Mouse (Mus musculus): ENCODE measurements around the gene Ube2c. TPM values are rescaled to one million over a fixed set of nuclear protein-coding genes. Genes with fewer than 3 reads are reported as not detected.
A peak's percentile ranks its signal among the peaks of the same experiment; 100 is the strongest.

Gene Ube2c
- polyA plus RNA-seq, 1 experiment: 121 TPM

GRCm38 (mm10) chr2:164785481-164786387, 16.0 kb downstream of the Ube2c start, which contains the start of gene Snx21:
TSS of gene Snx21 (plus strand) at chr2:164785823.
- TF ChIP-seq FLI1 (IDR thresholded peaks at IDR 0.05; ENCODE audit: low read length) (no peak), GATA1 (IDR thresholded peaks at IDR 0.05; ENCODE audit: borderline replicate concordance, low read length) (no peak)
- Histone ChIP-seq H3K36me3 (replicated peaks; ENCODE audit: low read length) (peaks cover 24% of the 10 kb centered on the region), H3K4me3 (replicated peaks) (peak within 1 kb of the TSS; percentile 93), H3K27me3 (replicated peaks) (peaks cover 13% of the 10 kb centered on the region), H3K9me3 (no peaks in the 10 kb centered on the region), H3K4me1 (peaks cover 49% of the 10 kb centered on the region)

DNA sequence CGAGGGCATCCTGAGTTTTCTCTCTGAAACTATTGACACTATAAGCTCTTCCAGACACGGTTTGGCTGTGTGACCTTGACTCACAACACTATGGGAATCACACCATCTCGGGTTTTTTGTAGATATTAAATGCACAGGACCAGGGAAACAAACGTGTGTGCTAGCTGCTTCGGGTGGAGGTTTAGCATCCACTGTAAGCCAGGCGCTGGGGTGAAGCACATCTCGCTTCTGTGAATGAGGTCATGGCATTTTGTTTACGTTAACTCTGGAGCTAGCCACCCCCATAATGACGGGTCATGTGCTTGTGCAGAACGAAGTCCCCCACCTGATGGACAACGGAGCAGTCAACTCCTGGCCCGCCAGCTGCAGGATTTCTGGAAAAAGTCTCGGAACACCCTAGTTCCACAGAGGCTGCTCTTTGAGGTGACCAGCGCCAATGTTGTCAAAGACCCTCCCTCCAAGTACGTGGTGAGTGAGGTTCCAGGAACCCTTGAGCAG, 16.7 kb downstream of the Ube2c start:
- peak overlapping the region; percentile 93 for H3K4me3 ChIP-seq (replicated peaks)
- peaks cover 12% of the 10 kb centered on the region for H3K27me3 ChIP-seq (replicated peaks)
- H3K36me3 ChIP-seq (replicated peaks; ENCODE audit: low read length): peaks cover 31% of the 10 kb centered on the region
- H3K4me1 ChIP-seq: peaks cover 49% of the 10 kb centered on the region
- H3K9me3 ChIP-seq: no peaks in the 10 kb centered on the region
- no peak for TF ChIP-seq GATA1 (IDR thresholded peaks at IDR 0.05; ENCODE audit: borderline replicate concordance, low read length)

- peaks cover 46% of the 10 kb centered on the region for H3K4me1 ChIP-seq
Measured at GRCm38 (mm10) chr2:164787032-164787431, 17.3 kb downstream of the Ube2c start.

GRCm38 (mm10) chr2:164787779-164788178, 18.1 kb downstream of the Ube2c start:
- Histone ChIP-seq H3K4me1 (peaks cover 38% of the 10 kb centered on the region), H3K36me3 (replicated peaks; ENCODE audit: low read length) (peaks cover 44% of the 10 kb centered on the region), H3K27me3 (replicated peaks) (peaks cover 3% of the 10 kb centered on the region), H3K4me3 (replicated peaks) (no peak overlapping the region), H3K9me3 (no peaks in the 10 kb centered on the region)
- TF ChIP-seq GATA1 (IDR thresholded peaks at IDR 0.05; ENCODE audit: borderline replicate concordance, low read length) (no peak), FLI1 (IDR thresholded peaks at IDR 0.05; ENCODE audit: low read length) (no peak)

More at GRCm38 (mm10) chr2:164787032-164787431, 17.3 kb downstream of the Ube2c start:
- no peak for TF ChIP-seq GATA1 (IDR thresholded peaks at IDR 0.05; ENCODE audit: borderline replicate concordance, low read length)
- no peak for TF ChIP-seq FLI1 (IDR thresholded peaks at IDR 0.05; ENCODE audit: low read length)
- Histone ChIP-seq H3K36me3 (replicated peaks; ENCODE audit: low read length) (peaks cover 37% of the 10 kb centered on the region), H3K4me3 (replicated peaks) (no peak overlapping the region), H3K27me3 (replicated peaks) (peaks cover 8% of the 10 kb centered on the region), H3K9me3 (no peaks in the 10 kb centered on the region)

DNA sequence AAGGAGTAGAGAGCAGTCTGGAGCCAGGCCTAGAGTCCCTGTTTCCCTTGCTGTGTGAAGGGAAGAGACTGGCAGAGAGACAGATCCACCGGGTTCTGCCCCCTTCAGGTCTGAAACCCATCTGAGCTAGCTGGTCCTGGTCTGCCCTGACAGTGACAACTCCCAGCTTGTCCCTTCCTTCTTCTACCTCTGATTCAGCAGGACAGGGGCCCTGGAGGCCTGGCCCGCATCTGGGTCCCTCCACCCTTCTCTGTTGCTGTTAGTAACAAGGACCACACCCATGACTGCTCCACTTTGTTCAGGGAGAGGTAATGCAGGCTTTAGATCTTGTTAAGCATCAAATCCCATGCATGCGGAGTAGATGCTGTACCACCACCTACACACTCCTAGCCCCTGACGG, 18.7 kb downstream of the Ube2c start:
- no peaks in the 10 kb centered on the region for H3K9me3 ChIP-seq
- H3K4me3 ChIP-seq (replicated peaks): no peak overlapping the region
- peaks cover 34% of the 10 kb centered on the region for H3K4me1 ChIP-seq
- TF ChIP-seq GATA1 (IDR thresholded peaks at IDR 0.05; ENCODE audit: borderline replicate concordance, low read length) (no peak), FLI1 (IDR thresholded peaks at IDR 0.05; ENCODE audit: low read length) (no peak)
- no peaks in the 10 kb centered on the region for H3K27me3 ChIP-seq (replicated peaks)
- H3K36me3 ChIP-seq (replicated peaks; ENCODE audit: low read length): peaks cover 51% of the 10 kb centered on the region

- Histone ChIP-seq H3K36me3 (replicated peaks; ENCODE audit: low read length) (peaks cover 69% of the 10 kb centered on the region), H3K4me1 (peaks cover 35% of the 10 kb centered on the region), H3K9me3 (no peaks in the 10 kb centered on the region), H3K27me3 (replicated peaks) (no peaks in the 10 kb centered on the region), H3K4me3 (replicated peaks) (no peak overlapping the region)
- TF ChIP-seq GATA1 (IDR thresholded peaks at IDR 0.05; ENCODE audit: borderline replicate concordance, low read length): no peak
- TF ChIP-seq FLI1 (IDR thresholded peaks at IDR 0.05; ENCODE audit: low read length): no peak
Measured at GRCm38 (mm10) chr2:164790451-164790850, 20.8 kb downstream of the Ube2c start.

- Histone ChIP-seq H3K4me3 (replicated peaks) (no peak overlapping the region), H3K36me3 (replicated peaks; ENCODE audit: low read length) (peaks cover 83% of the 10 kb centered on the region), H3K9me3 (no peaks in the 10 kb centered on the region), H3K27me3 (replicated peaks) (no peaks in the 10 kb centered on the region), H3K4me1 (peaks cover 23% of the 10 kb centered on the region)
- TF ChIP-seq GATA1 (IDR thresholded peaks at IDR 0.05; ENCODE audit: borderline replicate concordance, low read length) (no peak), FLI1 (IDR thresholded peaks at IDR 0.05; ENCODE audit: low read length) (no peak)
Measured at GRCm38 (mm10) chr2:164791841-164792261, 22.2 kb downstream of the Ube2c start.

GRCm38 (mm10) chr2:164792400-164793190, 22.9 kb downstream of the Ube2c start:
- no peak overlapping the region for H3K4me3 ChIP-seq (replicated peaks)
- H3K27me3 ChIP-seq (replicated peaks): no peaks in the 10 kb centered on the region
- H3K36me3 ChIP-seq (replicated peaks; ENCODE audit: low read length): peaks cover 89% of the 10 kb centered on the region
- no peaks in the 10 kb centered on the region for H3K9me3 ChIP-seq
- no peak for TF ChIP-seq GATA1 (IDR thresholded peaks at IDR 0.05; ENCODE audit: borderline replicate concordance, low read length)
- no peak for TF ChIP-seq FLI1 (IDR thresholded peaks at IDR 0.05; ENCODE audit: low read length)
- H3K4me1 ChIP-seq: peaks cover 19% of the 10 kb centered on the region

GRCm38 (mm10) chr2:164793236-164793635, 23.5 kb downstream of the Ube2c start:
- peaks cover 94% of the 10 kb centered on the region for H3K36me3 ChIP-seq (replicated peaks; ENCODE audit: low read length)
- no peaks in the 10 kb centered on the region for H3K9me3 ChIP-seq
- H3K4me1 ChIP-seq: peaks cover 19% of the 10 kb centered on the region
- no peak overlapping the region for H3K4me3 ChIP-seq (replicated peaks)
- TF ChIP-seq GATA1 (IDR thresholded peaks at IDR 0.05; ENCODE audit: borderline replicate concordance, low read length) (no peak), FLI1 (IDR thresholded peaks at IDR 0.05; ENCODE audit: low read length) (no peak)
- H3K27me3 ChIP-seq (replicated peaks): no peaks in the 10 kb centered on the region
